Mouse (Mus musculus): ENCODE measurements around the gene Tbk1. TPM values are rescaled to one million over a fixed set of nuclear protein-coding genes. Genes with fewer than 3 reads are reported as not detected.

Tbk1 gene
- polyA plus RNA-seq, 1 experiment from 2014 or later = 34.0 TPM

GRCm38 (mm10) chr10:121623670-121624069 lies 37.1 kb upstream of the Tbk1 start:
- Histone ChIP-seq H3K27ac (ENCODE audit: low read depth, low read length) (no peak overlapping the region), H3K27me3 (ENCODE audit: control insufficient read depth, insufficient read depth, low read length) (no peaks in the 10 kb centered on the region), H3K9me3 (ENCODE audit: control insufficient read depth, low read length) (no peaks in the 10 kb centered on the region), H3K4me1 (ENCODE audit: control insufficient read depth, insufficient read depth, low read length) (peaks cover 4% of the 10 kb centered on the region; the same call in 1 of the 2 replicates), H3K36me3 (ENCODE audit: control insufficient read depth, insufficient read depth, low read length) (0 out of 2 replicates have a peak, but pooled peaks cover 2% of the 10 kb centered on the region), H3K4me3 (ENCODE audit: low read depth, low read length) (no peak overlapping the region), H3K4me2 (no peak overlapping the region), H3K9ac (ENCODE audit: low read length) (no peak overlapping the region)
- ATAC-seq (ENCODE audit: low FRiP score) = no peak
- no peak for DNase-seq (ENCODE audit: low spot score, missing footprints)
- 91% methylated on average over 7 of the region's 7 CpGs for WGBS

GRCm38 (mm10) chr10:121622431-121622830 lies 35.8 kb upstream of the Tbk1 start:
- H3K4me1 ChIP-seq (ENCODE audit: control insufficient read depth, insufficient read depth, low read length) = peaks cover 4% of the 10 kb centered on the region; the same call in 1 of the 2 replicates
- no peaks in the 10 kb centered on the region for H3K27me3 ChIP-seq (ENCODE audit: control insufficient read depth, insufficient read depth, low read length)
- H3K36me3 ChIP-seq (ENCODE audit: control insufficient read depth, insufficient read depth, low read length) = 0 out of 2 replicates have a peak, but pooled peaks cover 4% of the 10 kb centered on the region
- no peak overlapping the region for H3K4me2 ChIP-seq
- no peak for ATAC-seq (ENCODE audit: low FRiP score)
- 94% methylated on average over 6 of the region's 6 CpGs for WGBS
- no peak overlapping the region for H3K27ac ChIP-seq (ENCODE audit: low read depth, low read length)
- no peak for DNase-seq (ENCODE audit: low spot score, missing footprints)
- H3K4me3 ChIP-seq (ENCODE audit: low read depth, low read length) = no peak overlapping the region
- H3K9ac ChIP-seq (ENCODE audit: low read length) = no peak overlapping the region
- no peaks in the 10 kb centered on the region for H3K9me3 ChIP-seq (ENCODE audit: control insufficient read depth, low read length)

- Histone ChIP-seq H3K4me1 (ENCODE audit: control insufficient read depth, insufficient read depth, low read length) (no peaks in the 10 kb centered on the region), H3K27me3 (ENCODE audit: control insufficient read depth, insufficient read depth, low read length) (no peaks in the 10 kb centered on the region), H3K4me3 (ENCODE audit: low read depth, low read length) (no peak overlapping the region), H3K9ac (ENCODE audit: low read length) (no peak overlapping the region), H3K36me3 (ENCODE audit: control insufficient read depth, insufficient read depth, low read length) (peaks cover 18% of the 10 kb centered on the region; the same call in 1 of the 2 replicates), H3K27ac (ENCODE audit: low read depth, low read length) (no peak overlapping the region), H3K9me3 (ENCODE audit: control insufficient read depth, low read length) (no peaks in the 10 kb centered on the region), H3K4me2 (no peak overlapping the region)
- no peak for ATAC-seq (ENCODE audit: low FRiP score)
- no peak for DNase-seq (ENCODE audit: low spot score, missing footprints)
- 43% methylated on average over 7 of the region's 7 CpGs for WGBS
These were observed 29.3 kb upstream of the Tbk1 start for GRCm38 (mm10) chr10:121615935-121616334.

GRCm38 (mm10) chr10:121615146-121615870 lies 28.7 kb upstream of the Tbk1 start:
- Histone ChIP-seq H3K9me3 (ENCODE audit: control insufficient read depth, low read length) (no peaks in the 10 kb centered on the region), H3K4me2 (no peak overlapping the region), H3K4me3 (ENCODE audit: low read depth, low read length) (no peak overlapping the region), H3K27me3 (ENCODE audit: control insufficient read depth, insufficient read depth, low read length) (no peaks in the 10 kb centered on the region), H3K4me1 (ENCODE audit: control insufficient read depth, insufficient read depth, low read length) (no peaks in the 10 kb centered on the region), H3K27ac (ENCODE audit: low read depth, low read length) (no peak overlapping the region), H3K9ac (ENCODE audit: low read length) (no peak overlapping the region), H3K36me3 (ENCODE audit: control insufficient read depth, insufficient read depth, low read length) (peaks cover 21% of the 10 kb centered on the region; the same call in 1 of the 2 replicates)
- ATAC-seq (ENCODE audit: low FRiP score) = no peak
- DNase-seq (ENCODE audit: low spot score, missing footprints) = no peak
- 92% methylated on average over 13 of the region's 13 CpGs for WGBS

- no peaks in the 10 kb centered on the region for H3K27me3 ChIP-seq (ENCODE audit: control insufficient read depth, insufficient read depth, low read length)
- no peaks in the 10 kb centered on the region for H3K4me1 ChIP-seq (ENCODE audit: control insufficient read depth, insufficient read depth, low read length)
- no peak overlapping the region for H3K27ac ChIP-seq (ENCODE audit: low read depth, low read length)
- peaks cover 26% of the 10 kb centered on the region for H3K36me3 ChIP-seq (ENCODE audit: control insufficient read depth, insufficient read depth, low read length)
- no peaks in the 10 kb centered on the region for H3K9me3 ChIP-seq (ENCODE audit: control insufficient read depth, low read length)
- WGBS = 95% methylated on average over 13 of the region's 13 CpGs
- H3K4me2 ChIP-seq = no peak overlapping the region
- H3K9ac ChIP-seq (ENCODE audit: low read length) = no peak overlapping the region
- no peak for DNase-seq (ENCODE audit: low spot score, missing footprints)
- H3K4me3 ChIP-seq (ENCODE audit: low read depth, low read length) = no peak overlapping the region
- no peak for ATAC-seq (ENCODE audit: low FRiP score)
These were observed 27.0 kb upstream of the Tbk1 start for GRCm38 (mm10) chr10:121613570-121613969.

GRCm38 (mm10) chr10:121612448-121612847 lies 25.9 kb upstream of the Tbk1 start:
- no peak overlapping the region for H3K27ac ChIP-seq (ENCODE audit: low read depth, low read length)
- H3K4me2 ChIP-seq = no peak overlapping the region
- H3K4me3 ChIP-seq (ENCODE audit: low read depth, low read length) = no peak overlapping the region
- DNase-seq (ENCODE audit: low spot score, missing footprints) (no peak), ATAC-seq (ENCODE audit: low FRiP score) (no peak)
- H3K27me3 ChIP-seq (ENCODE audit: control insufficient read depth, insufficient read depth, low read length) = no peaks in the 10 kb centered on the region
- H3K9me3 ChIP-seq (ENCODE audit: control insufficient read depth, low read length) = no peaks in the 10 kb centered on the region
- 93% methylated on average over 6 of the region's 6 CpGs for WGBS
- no peak overlapping the region for H3K9ac ChIP-seq (ENCODE audit: low read length)
- H3K36me3 ChIP-seq (ENCODE audit: control insufficient read depth, insufficient read depth, low read length) = peaks cover 29% of the 10 kb centered on the region
- no peaks in the 10 kb centered on the region for H3K4me1 ChIP-seq (ENCODE audit: control insufficient read depth, insufficient read depth, low read length)

GRCm38 (mm10) chr10:121611587-121611986 lies 25.0 kb upstream of the Tbk1 start:
- no peaks in the 10 kb centered on the region for H3K4me1 ChIP-seq (ENCODE audit: control insufficient read depth, insufficient read depth, low read length)
- H3K9ac ChIP-seq (ENCODE audit: low read length) = no peak overlapping the region
- H3K27ac ChIP-seq (ENCODE audit: low read depth, low read length) = no peak overlapping the region
- no peaks in the 10 kb centered on the region for H3K9me3 ChIP-seq (ENCODE audit: control insufficient read depth, low read length)
- DNase-seq (ENCODE audit: low spot score, missing footprints) (no peak), ATAC-seq (ENCODE audit: low FRiP score) (no peak)
- no peaks in the 10 kb centered on the region for H3K27me3 ChIP-seq (ENCODE audit: control insufficient read depth, insufficient read depth, low read length)
- no peak overlapping the region for H3K4me2 ChIP-seq
- H3K36me3 ChIP-seq (ENCODE audit: control insufficient read depth, insufficient read depth, low read length) = peaks cover 27% of the 10 kb centered on the region
- no peak overlapping the region for H3K4me3 ChIP-seq (ENCODE audit: low read depth, low read length)
- WGBS = 86% methylated on average over 9 of the region's 10 CpGs

GRCm38 (mm10) chr10:121608177-121608576 lies 21.6 kb upstream of the Tbk1 start:
- ATAC-seq (ENCODE audit: low FRiP score) (no peak), DNase-seq (ENCODE audit: low spot score, missing footprints) (no peak)
- Histone ChIP-seq H3K27me3 (ENCODE audit: control insufficient read depth, insufficient read depth, low read length) (no peaks in the 10 kb centered on the region), H3K36me3 (ENCODE audit: control insufficient read depth, insufficient read depth, low read length) (peaks cover 47% of the 10 kb centered on the region), H3K4me2 (no peak overlapping the region), H3K4me3 (ENCODE audit: low read depth, low read length) (no peak overlapping the region), H3K9me3 (ENCODE audit: control insufficient read depth, low read length) (no peaks in the 10 kb centered on the region; the same call in 1 of the 2 replicates), H3K27ac (ENCODE audit: low read depth, low read length) (no peak overlapping the region), H3K4me1 (ENCODE audit: control insufficient read depth, insufficient read depth, low read length) (no peaks in the 10 kb centered on the region), H3K9ac (ENCODE audit: low read length) (no peak overlapping the region)
- 94% methylated on average over 10 of the region's 10 CpGs for WGBS

- Histone ChIP-seq H3K4me2 (no peak overlapping the region), H3K27ac (ENCODE audit: low read depth, low read length) (no peak overlapping the region)
These were observed 18.2 kb upstream of the Tbk1 start for GRCm38 (mm10) chr10:121604632-121605344.

More at GRCm38 (mm10) chr10:121604632-121605344, 18.2 kb upstream of the Tbk1 start:
- no peak for DNase-seq (ENCODE audit: low spot score, missing footprints)
- no peaks in the 10 kb centered on the region for H3K27me3 ChIP-seq (ENCODE audit: control insufficient read depth, insufficient read depth, low read length)
- no peak overlapping the region for H3K4me3 ChIP-seq (ENCODE audit: low read depth, low read length)
- 96% methylated on average over 13 of the region's 13 CpGs for WGBS
- H3K36me3 ChIP-seq (ENCODE audit: control insufficient read depth, insufficient read depth, low read length) = peaks cover 55% of the 10 kb centered on the region
- no peaks in the 10 kb centered on the region; the same call in 1 of the 2 replicates for H3K9me3 ChIP-seq (ENCODE audit: control insufficient read depth, low read length)
- H3K9ac ChIP-seq (ENCODE audit: low read length) = no peak overlapping the region
- H3K4me1 ChIP-seq (ENCODE audit: control insufficient read depth, insufficient read depth, low read length) = no peaks in the 10 kb centered on the region
- ATAC-seq (ENCODE audit: low FRiP score) = no peak
